Mouse (Mus musculus) bone marrow, adult 2 months (tissue): ENCODE data around the gene Apoa4. TPM values are rescaled to one million over a fixed set of nuclear protein-coding genes. Genes with fewer than 3 reads are reported as not detected.

Experiments used
- H3K27ac ChIP-seq: fragments of 200-500 bp; 2 replicates; pipeline ENCODE4 v1.5.1; 2012; ENCODE audit warnings: low read depth, mild to moderate bottlenecking, control low read depth, inconsistent platforms, low read length; ENCODE audit not compliant: control insufficient read depth, poor library complexity, insufficient read depth
- H3K4me1 ChIP-seq: fragments of 200-500 bp; 2 replicates; pipeline ENCODE4 v1.6.1; 2011; ENCODE audit warnings: low read length; ENCODE audit not compliant: control insufficient read depth, insufficient read depth
- H3K4me3 ChIP-seq: fragments of 200-500 bp; replicated peaks from 2 replicates; pipeline ENCODE3; 2011; ENCODE audit warnings: mild to moderate bottlenecking, low read depth, low read length, control low read depth; ENCODE audit not compliant: control insufficient read depth
- CTCF ChIP-seq: fragments of 200-500 bp; IDR thresholded peaks from 2 replicates; pipeline ENCODE4 v1.5.1; 2011; ENCODE audit warnings: low read length, control low read depth; ENCODE audit not compliant: control insufficient read depth, insufficient read depth
- POLR2A ChIP-seq: fragments of 200-500 bp; IDR thresholded peaks from 2 replicates; pipeline ENCODE4 v1.6.1; 2011; ENCODE audit warnings: low read depth, mild to moderate bottlenecking, control low read depth, low read length, borderline replicate concordance; ENCODE audit not compliant: control insufficient read depth
- WGBS: fragments of 180-500 bp; shearing (Covaris S2); methylation state at CpG from one replicate; pipeline ENCODE4 v1.1.7; 2018; 5-methylcytosine and 5-hydroxymethylcytosine counted together
- polyA plus RNA-seq: library from polyadenylated mRNA; stranded (reverse); fragments of >200 nt; gene quantifications from 2 replicates; pipeline ENCODE4 v1.2.4, GENCODE M21; 2011; ENCODE audit warnings: low replicate concordance; ENCODE audit not compliant: missing spikeins, insufficient read depth, insufficient read length

The Apoa4 gene
- polyA plus RNA-seq, 1 experiment = not detected

DNA sequence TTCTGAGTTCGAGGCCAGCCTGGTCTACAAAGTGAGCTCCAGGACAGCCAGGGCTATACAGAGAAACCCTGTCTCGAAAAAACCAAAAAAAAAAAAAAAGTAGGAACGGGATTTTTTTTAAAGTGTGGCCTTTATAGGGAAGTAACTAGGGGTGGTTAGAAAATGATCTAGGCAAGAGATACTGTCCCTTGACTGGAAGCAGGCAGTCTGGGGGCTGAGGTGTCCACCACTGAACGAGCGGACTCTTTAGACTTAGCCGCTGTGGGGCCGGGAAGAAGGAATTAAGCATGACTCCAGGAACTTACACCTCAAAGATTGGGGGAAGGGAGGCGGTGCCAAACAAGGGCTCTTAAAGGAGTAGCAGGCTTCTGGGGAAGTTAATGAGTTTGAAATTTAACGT lies 22.3 kb upstream of the Apoa4 start:
- Histone ChIP-seq H3K4me1 (no peaks in the 10 kb centered on the region), H3K4me3 (no peak overlapping the region), H3K27ac (no peak overlapping the region)
- 50% methylated on average over 9 of the region's 9 CpGs for WGBS
- TF ChIP-seq POLR2A = no peak
- TF ChIP-seq CTCF = no peak

DNA sequence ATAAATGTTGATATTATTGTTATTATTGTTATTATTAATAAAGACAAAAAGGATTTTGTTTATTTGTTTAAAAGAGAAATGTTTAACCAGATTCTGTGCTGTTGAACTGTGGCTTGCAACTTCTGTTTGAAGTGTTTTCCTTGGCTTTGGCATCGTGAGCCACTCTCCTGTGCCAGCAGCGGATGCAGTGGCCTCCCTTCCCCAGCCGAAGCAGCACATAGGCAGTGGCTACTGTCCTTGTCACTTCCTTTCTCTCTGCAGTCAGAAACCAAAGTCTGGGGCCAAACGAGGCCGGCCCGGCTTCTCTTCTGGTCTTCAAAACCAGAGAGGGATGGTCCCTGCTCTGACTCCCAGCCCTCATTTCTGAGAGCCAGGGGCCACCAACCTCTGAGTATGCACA lies 17.4 kb upstream of the Apoa4 start:
- TF ChIP-seq POLR2A (no peak), CTCF (no peak)

DNA sequence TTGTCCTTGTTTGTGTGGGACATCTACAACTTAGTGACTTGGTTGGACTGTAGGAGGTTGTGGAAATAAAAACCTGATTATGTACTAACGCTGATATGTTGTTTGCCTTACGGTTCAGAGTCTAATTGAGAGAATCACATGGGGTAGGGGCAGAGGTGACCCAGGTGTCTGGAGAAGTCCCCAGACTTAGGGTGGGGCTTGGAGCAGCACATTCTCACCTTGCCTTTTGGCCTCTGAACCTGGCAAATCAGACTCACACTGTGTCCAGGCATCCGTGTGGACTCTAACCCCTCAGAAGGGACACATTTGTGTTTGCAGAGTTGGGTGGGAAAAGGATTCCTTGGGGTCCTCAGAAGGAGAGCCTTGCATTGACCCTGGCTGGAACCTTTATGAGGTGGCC lies 16.4 kb upstream of the Apoa4 start:
- WGBS = 81% methylated on average over 3 of the region's 3 CpGs
- no peak overlapping the region for H3K27ac ChIP-seq
- H3K4me1 ChIP-seq = no peaks in the 10 kb centered on the region
- H3K4me3 ChIP-seq = no peak overlapping the region
- TF ChIP-seq CTCF (no peak), POLR2A (no peak)

More for the DNA sequence above, 17.4 kb upstream of the Apoa4 start:
- 83% methylated on average over 6 of the region's 6 CpGs for WGBS
- H3K4me1 ChIP-seq = no peaks in the 10 kb centered on the region
- no peak overlapping the region for H3K4me3 ChIP-seq
- H3K27ac ChIP-seq = no peak overlapping the region

DNA sequence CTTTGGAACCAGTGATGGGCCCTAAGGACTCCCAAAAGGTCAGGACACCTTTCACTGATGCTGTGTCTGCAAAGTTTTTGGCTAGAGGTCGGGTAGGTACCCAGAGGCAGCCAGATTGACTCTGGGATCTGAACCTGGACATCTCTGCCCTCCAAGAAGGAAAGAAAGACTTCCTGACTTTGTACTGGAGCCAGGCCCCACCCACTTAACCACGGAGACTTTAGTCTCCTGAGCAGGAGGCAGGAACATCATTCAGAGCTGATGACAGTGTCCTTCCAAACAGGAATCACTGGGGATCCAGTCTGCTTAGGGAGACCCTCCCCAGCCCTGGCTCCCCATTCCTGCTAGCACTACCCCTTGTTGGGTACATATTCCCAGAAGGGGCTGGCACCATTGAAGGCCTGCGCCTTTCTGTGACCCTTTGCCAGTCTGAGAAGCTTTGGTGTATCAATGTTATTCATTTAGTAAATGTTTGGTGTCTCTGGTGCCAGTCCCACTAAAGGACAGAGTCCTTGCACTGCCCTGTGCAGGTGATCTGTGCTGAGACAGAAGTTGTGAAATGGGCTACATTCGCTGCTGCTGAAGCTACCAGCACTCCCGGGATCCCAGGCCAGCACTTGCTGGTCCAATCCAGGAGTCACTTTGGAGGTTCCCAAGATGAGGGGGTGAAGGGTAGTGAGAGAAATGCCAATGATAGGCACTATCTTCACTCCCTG lies 15.4 kb upstream of the Apoa4 start:
- Histone ChIP-seq H3K27ac (no peak overlapping the region), H3K4me1 (no peaks in the 10 kb centered on the region; the same call in 1 of the 2 replicates), H3K4me3 (no peak overlapping the region)
- 59% methylated on average over 5 of the region's 5 CpGs for WGBS
- TF ChIP-seq POLR2A (no peak), CTCF (no peak)

DNA sequence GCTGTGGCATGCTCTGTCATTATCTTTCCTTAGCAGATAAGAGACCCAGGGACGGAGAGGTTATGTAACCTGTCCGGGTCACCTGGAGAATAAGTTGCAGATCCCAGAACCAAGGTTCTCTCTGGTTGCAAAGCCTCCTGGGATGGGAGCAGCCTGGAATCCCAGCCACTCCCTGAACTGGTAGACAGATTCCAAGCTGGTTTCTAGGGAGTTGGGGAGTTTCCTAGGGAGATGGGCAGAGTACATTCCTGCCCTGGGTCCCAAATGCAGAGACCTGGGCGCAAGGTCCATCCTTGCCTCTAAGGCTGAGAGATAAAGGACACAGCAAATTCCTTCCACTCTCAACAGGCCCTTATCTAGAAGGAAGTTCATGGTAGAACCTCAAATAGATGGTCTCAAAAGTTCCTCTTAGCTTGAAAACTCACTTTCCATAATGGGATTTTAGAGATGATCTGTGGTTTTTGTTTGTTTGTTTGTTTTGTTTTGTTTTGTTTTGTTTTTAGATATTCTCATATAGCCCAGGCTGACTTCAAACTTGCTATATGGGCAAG lies 13.4 kb upstream of the Apoa4 start:
- H3K4me3 ChIP-seq = no peak overlapping the region
- WGBS = 66% methylated on average over 3 of the region's 3 CpGs
- no peaks in the 10 kb centered on the region; the same call in 1 of the 2 replicates for H3K4me1 ChIP-seq
- TF ChIP-seq CTCF (no peak), POLR2A (no peak)
- H3K27ac ChIP-seq = no peak overlapping the region

DNA sequence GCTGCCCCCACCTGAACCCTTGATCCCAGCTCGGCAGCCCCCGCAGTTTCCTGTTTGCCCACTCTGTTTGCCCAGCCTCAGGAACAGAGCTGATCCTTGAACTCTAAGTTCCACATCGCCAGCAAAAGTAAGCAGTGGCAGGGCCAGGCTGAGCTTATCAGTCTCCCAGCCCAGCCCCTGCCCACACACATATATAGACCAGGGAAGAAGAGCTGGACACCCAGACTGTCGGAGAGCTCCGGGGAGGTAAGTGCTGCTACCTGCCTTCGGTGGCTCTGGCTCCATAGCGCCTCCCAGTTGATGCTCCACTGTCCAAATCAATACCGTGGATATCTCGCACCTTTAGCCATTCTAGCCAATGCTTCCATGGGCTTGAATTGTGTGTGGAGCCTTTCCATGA lies 12.0 kb upstream of the Apoa4 start, which contains the start of gene Apoa1:
Gene Apoa1, plus strand, starts transcription at position 90 of the 400 bp plus-strand sequence.
- H3K4me3 ChIP-seq = no peak within 1 kb of the TSS
- H3K27ac ChIP-seq = no peak within 1 kb of the TSS
- no peak for TF ChIP-seq CTCF
- no peak for TF ChIP-seq POLR2A
- 71% methylated on average over 9 of the region's 9 CpGs for WGBS
- H3K4me1 ChIP-seq = no peaks in the 10 kb centered on the region; the same call in 1 of the 2 replicates

DNA sequence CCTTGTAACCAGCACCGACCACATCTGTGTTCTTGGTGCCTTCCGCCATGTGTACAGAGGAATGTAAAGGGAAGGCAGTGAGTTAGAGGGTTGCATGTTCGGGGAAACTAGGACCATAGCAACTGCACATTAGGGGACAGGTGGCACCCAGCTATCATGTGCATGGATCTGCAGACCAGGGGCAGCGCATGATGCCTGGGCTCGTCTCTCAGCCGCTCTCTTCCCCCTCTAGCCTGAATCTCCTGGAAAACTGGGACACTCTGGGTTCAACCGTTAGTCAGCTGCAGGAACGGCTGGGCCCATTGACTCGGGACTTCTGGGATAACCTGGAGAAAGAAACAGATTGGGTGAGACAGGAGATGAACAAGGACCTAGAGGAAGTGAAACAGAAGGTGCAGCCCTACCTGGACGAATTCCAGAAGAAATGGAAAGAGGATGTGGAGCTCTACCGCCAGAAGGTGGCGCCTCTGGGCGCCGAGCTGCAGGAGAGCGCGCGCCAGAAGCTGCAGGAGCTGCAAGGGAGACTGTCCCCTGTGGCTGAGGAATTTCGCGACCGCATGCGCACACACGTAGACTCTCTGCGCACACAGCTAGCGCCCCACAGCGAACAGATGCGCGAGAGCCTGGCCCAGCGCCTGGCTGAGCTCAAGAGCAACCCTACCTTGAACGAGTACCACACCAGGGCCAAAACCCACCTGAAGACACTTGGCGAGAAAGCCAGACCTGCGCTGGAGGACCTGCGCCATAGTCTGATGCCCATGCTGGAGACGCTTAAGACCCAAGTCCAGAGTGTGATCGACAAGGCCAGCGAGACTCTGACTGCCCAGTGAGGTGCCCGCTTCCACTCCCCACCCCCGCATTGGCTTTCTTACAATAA lies 10.7 kb upstream of the Apoa4 start:
- no peak overlapping the region for H3K4me3 ChIP-seq
- no peak overlapping the region for H3K27ac ChIP-seq
- TF ChIP-seq POLR2A = no peak
- peak; percentile 58 for TF ChIP-seq CTCF
- WGBS = 19% methylated on average over 37 of the region's 37 CpGs
- H3K4me1 ChIP-seq = no peaks in the 10 kb centered on the region; the same call in 1 of the 2 replicates

DNA sequence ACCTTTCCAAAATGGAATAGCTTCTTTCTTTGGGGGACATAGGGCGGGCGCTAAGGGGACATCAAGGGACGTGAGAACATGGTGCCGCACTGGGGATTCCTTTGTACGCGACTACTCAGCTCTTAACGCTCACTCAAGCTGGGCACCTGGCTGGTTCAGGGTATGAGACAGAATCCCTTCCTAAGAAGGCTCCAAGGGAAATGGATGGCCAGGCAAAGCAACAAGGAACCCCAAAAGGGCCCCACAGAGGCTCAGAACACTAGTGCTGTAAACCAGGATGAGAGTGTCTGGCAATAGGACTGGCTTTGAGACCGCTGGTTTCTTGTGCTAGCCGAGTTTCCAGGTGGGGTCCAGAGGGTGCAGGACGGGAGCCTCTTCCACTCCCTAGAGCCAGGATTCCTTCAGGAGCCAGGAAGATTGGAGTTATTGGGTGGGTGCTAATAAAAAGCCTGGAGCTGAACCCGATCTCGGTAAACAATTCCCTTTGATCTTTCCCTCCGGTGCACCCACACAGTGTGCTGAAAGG lies 10.0 kb upstream of the Apoa4 start:
- TF ChIP-seq CTCF = no peak
- H3K4me1 ChIP-seq = no peaks in the 10 kb centered on the region; the same call in 1 of the 2 replicates
- H3K4me3 ChIP-seq = no peak overlapping the region
- 43% methylated on average over 13 of the region's 13 CpGs for WGBS
- no peak overlapping the region for H3K27ac ChIP-seq
